Mouse (Mus musculus) midbrain, embryonic 10.5 days (tissue): ENCODE results near the gene Man1a. TPM values are rescaled to one million over a fixed set of nuclear protein-coding genes. Genes with fewer than 3 reads are reported as not detected.

Experiments used
- DNase-seq: peaks from one replicate; pipeline ENCODE4 v3.0.0-alpha.2; 2017; ENCODE audit warnings: low spot score
- H3K27ac ChIP-seq: fragments of 300-500 bp; sonication (generic); replicated peaks from 2 replicates; pipeline ENCODE4 v1.5.1; 2016; ENCODE audit warnings: mild to moderate bottlenecking
- H3K27me3 ChIP-seq: fragments of 300-500 bp; sonication (generic); 2 replicates; pipeline ENCODE4 v1.6.1; 2016; ENCODE audit warnings: low read depth, mild to moderate bottlenecking; ENCODE audit not compliant: poor library complexity, severe bottlenecking
- H3K36me3 ChIP-seq: fragments of 300-500 bp; sonication (generic); 2 replicates; pipeline ENCODE4 v1.6.1; 2016; ENCODE audit warnings: mild to moderate bottlenecking, moderate library complexity
- H3K4me1 ChIP-seq: fragments of 300-500 bp; sonication (generic); 2 replicates; pipeline ENCODE4 v1.6.1; 2016
- H3K4me3 ChIP-seq: fragments of 300-500 bp; sonication (generic); 2 replicates; pipeline ENCODE4 v1.5.1; 2016; ENCODE audit warnings: mild to moderate bottlenecking, moderate library complexity
- H3K9me3 ChIP-seq: fragments of 300-500 bp; sonication (generic); replicated peaks from 2 replicates; pipeline ENCODE4 v1.6.1; 2016; ENCODE audit warnings: mild to moderate bottlenecking
- WGBS: fragments of 180-500 bp; shearing (Covaris S2); methylation state at CpG from one replicate; pipeline ENCODE4 v1.1.7; 2016; 5-methylcytosine and 5-hydroxymethylcytosine counted together
- polyA plus RNA-seq: library from polyadenylated mRNA; unstranded; fragments of >200 nt; fragmentation: Nextera tagmentation; extraction: Ambion mirVana; gene quantifications from 2 replicates; pipeline ENCODE4 v1.2.1, GENCODE M21; 2016

Man1a gene
- polyA plus RNA-seq, 1 experiment from 2014 or later, result 1.3 TPM

DNA sequence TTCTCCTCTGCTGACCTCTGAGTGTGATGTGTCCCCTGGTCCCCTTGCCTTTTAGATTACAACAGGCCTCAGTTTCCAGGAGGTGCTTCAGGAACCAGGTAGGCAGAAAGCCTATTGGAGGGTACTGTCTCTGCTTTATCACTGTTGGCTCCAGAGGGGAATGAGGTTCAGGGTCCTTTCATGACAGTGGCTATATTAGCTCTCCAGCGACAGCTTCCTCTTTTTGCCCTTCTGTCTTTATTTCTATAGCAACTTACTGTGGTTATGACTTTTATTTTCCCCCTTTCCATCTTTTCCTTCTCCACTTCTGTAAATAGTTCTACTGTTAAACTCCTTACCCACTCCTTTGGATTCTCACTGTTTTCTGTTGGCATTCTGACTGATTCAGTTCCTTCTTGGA lies 216.5 kb downstream of the Man1a start:
- 81% methylated on average over 1 of the region's 1 CpGs for WGBS
- no peaks in the 10 kb centered on the region for H3K4me1 ChIP-seq

DNA sequence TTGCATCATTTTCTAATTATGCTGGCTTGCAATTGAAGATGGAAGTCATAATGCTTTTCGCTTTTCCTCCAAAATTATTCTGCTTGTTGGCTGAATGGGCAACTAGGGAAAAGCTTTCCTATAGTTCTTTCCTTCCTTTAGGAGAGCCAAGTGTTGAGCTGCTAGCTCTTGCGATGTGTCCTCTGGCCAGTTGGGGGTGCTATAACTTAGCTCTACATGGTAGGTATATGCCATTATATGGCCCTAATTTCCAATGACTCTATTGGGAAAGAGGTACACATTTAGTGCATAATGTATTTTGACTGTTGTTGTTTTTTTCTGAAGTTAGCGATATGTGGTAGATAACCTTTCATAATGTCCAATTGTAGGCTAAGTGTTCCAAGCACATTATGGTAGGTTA lies 217.2 kb downstream of the Man1a start:
- Histone ChIP-seq H3K4me1 (no peaks in the 10 kb centered on the region), H3K9me3 (no peaks in the 10 kb centered on the region), H3K27me3 (no peaks in the 10 kb centered on the region), H3K36me3 (no peaks in the 10 kb centered on the region), H3K27ac (no peak overlapping the region), H3K4me3 (no peak overlapping the region)
- DNase-seq, result no peak
- 82% methylated on average over 3 of the region's 3 CpGs for WGBS

More for the DNA sequence above, 216.5 kb downstream of the Man1a start:
- DNase-seq, result no peak
- H3K36me3 ChIP-seq, result no peaks in the 10 kb centered on the region
- H3K9me3 ChIP-seq, result no peaks in the 10 kb centered on the region
- no peaks in the 10 kb centered on the region for H3K27me3 ChIP-seq
- no peak overlapping the region for H3K27ac ChIP-seq
- H3K4me3 ChIP-seq, result no peak overlapping the region
